Mouse (Mus musculus): Measurements from ENCODE around the gene Olfr1359.
"Not testable (repeated sequence)": the region's sequence is repeated elsewhere in the genome, so short reads cannot be mapped to it uniquely, and the experiment has no call there.

The Olfr1359 gene

DNA sequence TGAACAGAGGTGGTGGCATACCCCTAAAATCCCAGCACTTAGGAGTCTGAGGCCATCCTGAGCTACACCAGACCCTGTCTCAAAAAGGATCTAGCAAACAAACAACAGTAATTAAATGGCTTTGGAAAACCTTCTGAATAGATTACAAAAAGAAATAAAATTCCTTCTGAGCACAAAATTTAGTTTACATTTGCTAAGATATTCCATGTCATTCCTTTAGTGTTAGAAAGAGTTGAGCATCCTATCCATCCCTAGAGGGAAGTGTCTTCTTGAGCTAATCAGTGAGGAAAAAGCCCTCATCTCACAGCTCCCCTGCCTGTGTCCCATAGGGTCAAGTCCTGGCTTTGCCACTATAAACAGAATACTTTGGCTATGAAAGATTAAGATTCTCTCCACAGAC, at the start of gene Olfr1359:
TSS of gene Olfr1359 (plus strand) at position 301 of the 400 bp plus-strand sequence.
- DNase-seq = no peak

DNA sequence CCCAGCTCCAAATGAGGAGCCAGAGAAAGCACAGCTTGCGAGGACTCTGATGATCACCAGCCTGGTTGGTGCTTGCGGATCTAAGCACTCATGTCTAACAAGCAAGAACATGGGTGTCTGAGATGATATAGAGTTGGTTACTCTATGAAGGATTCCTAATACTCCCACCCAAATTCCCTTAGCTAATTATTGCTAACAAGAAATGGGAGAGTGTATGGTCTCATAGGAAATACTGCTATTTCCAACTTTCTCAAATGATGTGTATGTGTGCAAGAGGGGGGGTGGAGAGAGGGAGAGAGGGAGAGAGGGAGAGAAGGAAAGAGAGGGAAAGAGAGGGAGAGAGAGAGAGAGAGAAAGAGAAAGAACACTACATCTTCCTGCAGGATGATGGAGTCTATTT, 34.6 kb upstream of the Olfr1359 start, which contains the start of gene Olfr1361:
TSS of gene Olfr1361 (minus strand) at position 101 of the 400 bp plus-strand sequence.
- DNase-seq = no peak

DNA sequence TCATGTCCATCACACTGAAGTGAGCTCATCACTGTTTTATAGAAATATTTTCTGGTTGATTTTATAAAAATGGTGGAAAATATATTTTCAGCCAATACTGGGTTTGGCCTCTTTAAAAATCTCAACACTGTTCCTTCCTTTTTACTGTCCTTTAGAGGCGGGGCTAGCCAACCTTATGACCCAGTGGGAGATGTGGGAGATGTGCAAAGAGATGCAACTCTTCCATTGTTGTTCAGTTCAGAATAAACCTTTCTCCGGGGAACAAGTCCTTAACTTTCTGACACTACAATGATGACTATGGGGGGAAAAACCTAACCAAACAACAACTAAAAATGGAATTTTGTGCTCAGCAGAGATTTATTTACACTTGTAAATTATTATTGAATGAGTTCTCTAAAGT, 20.6 kb upstream of the Olfr1359 start, which contains the start of gene Olfr1360:
TSS of gene Olfr1360 (minus strand) at position 101 of the 400 bp plus-strand sequence.
- no peak for DNase-seq

DNA sequence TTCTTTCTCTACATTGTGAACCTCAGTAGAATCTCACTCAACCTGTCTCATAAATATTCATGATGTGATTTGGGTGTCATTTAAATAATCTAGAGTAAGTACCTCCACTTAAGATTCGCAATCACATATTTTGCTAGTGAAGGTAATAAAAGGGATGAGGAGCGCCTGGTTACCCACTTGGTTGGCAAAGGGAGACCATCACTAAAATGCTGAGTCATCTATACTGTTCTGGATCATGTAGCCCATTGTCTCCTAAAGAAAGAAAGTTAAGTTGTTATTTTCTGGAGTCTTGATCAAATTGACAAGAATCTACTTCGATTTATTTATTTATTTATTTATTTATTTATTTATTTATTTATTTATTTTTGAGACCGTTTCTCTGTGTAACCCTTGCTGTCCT, 8.8 kb downstream of the Olfr1359 start:
- DNase-seq = no peak

DNA sequence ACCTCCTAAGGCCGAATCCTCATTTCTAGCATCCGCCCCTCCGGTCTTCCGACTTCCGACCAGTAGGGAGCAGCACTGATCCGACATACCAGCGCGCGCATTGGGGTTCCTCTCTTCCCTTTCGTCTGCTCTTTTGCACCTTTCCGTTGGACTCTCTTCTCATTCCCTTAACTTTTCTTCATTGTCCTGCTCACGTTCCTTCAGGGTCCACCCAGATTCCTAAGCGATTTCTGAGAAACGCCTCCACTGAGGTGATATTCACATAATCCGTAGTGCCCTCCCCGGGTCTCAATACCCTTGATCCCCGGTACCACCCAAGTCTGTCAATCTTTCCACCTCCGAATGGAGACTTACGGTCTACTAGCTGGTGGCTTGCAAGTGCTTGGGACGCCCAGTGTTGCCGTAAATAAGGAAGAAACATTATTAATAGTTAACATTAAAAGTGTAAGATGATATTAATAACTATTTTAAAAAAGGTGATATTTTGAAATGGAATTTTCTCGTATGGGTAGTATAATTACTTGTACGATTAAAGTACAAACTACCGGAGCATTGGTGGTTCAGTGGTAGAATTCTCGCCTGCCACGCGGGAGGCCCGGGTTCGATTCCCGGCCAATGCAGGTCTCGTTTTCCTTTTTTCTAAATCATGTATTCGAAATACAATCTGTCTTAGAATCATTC, 12.3 kb downstream of the Olfr1359 start:
- DNase-seq = peak; percentile 93

DNA sequence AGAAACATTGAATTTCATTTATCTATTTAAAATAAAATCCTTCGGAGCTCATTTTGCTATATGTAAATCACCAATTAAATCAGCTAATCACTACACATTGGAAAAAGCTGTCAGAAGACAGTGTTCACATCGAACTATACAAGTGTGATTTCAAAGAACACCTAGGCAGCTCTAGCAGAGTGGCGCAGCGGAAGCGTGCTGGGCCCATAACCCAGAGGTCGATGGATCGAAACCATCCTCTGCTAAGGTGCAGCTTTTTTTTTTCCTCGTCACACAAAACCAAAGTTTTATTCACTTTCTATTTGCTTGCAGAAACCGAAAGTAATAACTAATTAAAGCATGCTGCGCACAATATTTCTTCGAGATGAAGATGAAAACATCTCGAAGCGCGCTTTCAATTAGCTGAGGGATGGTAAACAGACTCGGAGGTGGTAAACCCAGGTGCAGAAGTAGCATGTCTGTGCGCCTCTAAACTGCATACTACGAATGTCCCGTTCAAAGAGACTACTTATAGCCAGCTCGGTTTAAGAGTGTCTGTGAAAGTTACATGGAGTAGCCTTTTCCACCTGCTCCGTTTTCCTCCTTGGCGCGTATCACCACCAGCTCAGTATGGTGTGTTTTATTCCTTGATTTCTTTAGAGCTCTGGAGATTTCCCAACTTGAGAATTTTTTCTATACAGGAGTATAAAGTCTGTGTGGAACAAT, 13.1 kb downstream of the Olfr1359 start:
- peak; percentile 83 for DNase-seq

DNA sequence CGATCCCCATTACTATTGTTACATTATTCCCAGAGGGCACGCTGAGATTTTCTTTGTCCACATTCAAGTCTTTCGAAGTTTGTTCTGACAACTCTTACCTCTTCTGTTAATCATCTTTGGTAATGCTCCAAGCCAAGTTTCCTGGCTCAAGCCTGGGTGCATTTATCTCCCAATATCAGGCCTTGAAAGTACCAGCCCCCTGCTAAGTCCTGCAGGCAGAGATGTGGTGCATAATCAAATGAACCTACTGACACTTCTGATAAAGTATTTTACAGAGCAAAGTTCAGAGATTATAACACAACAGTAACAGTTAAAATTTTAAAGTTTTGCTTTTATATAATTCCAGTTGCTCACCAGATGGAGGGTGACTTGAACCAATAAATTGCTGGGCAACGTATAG, 13.8 kb downstream of the Olfr1359 start:
- no peak for DNase-seq

DNA sequence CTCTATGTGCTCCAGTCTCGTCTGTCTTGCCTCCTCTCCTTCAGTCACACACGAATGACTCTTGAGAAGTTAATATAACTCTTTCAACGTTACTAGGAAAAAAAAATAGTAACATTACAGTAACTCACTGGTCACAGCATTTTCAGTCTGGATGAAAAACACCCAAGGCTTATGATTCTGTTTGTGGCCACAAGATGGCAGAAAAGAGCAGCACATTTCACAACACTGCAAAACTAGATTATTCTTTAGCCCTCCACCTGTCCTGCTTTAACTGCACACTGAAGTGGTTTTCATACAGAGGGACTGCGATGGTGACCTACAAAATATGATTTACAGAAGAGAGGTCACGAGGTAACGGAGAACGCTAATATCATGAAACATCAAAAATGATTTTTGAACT, 16.8 kb downstream of the Olfr1359 start:
- DNase-seq = peak; percentile 62

DNA sequence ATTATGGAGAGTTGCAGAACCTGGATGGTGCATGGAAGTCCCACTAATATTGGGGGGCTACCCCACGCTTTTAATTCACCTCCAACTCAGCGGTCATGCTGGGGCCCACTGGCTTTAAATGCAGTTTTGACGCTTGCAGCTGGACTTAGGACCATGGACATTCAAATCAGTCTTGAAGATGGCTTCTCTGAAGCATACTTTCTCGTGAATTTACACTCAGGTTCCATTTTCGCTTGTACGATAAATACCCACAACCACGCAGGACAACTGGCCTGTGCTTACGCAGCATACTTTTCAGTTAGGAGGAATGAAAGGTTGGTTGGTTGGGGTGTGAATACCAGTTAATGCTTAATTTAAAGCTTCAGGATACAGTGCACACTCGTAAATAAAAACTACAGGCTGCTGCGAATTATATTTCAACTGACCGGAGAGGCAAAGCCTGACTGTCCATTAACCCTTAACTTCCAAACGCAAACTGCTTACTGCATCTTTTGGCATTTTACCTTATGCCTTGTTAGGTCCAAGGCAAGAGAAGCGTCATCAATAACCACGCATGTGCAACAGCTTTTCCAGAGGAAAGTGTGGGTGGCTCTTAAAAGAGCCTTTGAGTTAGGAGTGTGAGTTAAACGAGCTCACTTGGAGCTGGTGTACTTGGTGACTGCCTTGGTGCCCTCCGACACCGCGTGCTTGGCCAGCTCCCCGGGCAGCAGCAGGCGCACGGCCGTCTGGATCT, 17.4 kb downstream of the Olfr1359 start:
- DNase-seq = no peak

DNA sequence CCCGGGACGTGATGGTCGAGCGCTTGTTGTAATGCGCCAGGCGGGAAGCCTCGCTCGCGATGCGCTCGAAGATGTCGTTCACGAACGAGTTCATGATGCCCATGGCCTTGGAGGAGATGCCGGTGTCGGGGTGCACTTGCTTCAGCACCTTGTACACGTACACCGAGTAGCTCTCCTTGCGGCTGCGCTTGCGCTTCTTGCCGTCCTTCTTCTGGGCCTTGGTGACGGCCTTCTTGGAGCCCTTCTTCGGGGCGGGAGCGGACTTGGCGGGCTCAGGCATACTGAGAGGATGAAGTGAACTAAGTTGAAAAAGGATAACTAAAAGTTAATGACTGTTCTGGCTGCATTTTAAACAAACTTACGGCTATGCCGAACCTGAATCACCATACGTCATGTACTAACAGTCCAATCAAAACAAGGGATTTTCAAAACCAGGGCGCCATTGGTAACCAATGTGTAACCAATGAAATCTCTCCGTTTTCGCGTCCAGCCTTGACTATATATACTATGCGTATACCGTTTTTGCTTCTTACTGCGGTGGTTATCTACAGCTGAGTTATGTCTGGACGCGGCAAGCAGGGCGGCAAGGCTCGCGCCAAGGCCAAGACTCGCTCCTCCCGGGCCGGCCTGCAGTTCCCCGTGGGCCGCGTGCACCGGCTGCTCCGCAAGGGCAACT, 18.1 kb downstream of the Olfr1359 start, which contains the start of the genes Hist1h2bl and Hist1h2ai:
TSS of gene Hist1h2bl (minus strand) at position 280 of the 676 bp plus-strand sequence.
TSS of gene Hist1h2ai (plus strand) at position 559 of the 676 bp plus-strand sequence.
- DNase-seq = peak; percentile 77

DNA sequence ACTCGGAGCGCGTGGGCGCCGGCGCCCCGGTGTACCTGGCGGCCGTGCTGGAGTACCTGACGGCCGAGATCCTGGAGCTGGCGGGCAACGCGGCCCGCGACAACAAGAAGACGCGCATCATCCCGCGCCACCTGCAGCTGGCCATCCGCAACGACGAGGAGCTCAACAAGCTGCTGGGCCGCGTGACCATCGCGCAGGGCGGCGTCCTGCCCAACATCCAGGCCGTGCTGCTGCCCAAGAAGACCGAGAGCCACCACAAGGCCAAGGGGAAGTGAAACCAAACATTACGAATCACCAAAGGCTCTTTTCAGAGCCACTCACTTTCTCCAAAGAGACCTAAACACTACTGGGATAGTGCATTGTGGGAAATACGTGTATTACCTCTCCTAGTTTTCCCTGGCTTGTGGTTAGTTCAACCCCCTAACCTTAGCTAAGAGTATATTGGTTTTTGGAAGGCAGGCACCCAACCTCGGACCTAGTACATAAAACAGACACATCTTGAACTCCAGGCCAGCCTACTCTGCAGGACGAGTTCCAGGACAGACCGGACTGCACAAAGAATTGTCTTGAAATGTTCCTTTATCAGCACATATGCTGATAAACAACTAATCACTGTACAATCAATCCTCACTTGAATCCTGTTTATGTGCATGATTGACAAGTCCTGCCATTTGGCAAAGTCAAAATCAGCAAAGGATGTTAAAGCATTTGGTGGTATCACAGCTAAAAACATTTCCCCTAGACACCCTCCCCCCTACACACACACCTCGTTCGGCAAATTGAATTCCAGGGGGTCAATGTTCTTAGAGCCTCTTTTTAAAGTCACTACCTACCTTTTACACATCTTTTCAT, 18.9 kb downstream of the Olfr1359 start:
- not testable (repeated sequence) for DNase-seq

DNA sequence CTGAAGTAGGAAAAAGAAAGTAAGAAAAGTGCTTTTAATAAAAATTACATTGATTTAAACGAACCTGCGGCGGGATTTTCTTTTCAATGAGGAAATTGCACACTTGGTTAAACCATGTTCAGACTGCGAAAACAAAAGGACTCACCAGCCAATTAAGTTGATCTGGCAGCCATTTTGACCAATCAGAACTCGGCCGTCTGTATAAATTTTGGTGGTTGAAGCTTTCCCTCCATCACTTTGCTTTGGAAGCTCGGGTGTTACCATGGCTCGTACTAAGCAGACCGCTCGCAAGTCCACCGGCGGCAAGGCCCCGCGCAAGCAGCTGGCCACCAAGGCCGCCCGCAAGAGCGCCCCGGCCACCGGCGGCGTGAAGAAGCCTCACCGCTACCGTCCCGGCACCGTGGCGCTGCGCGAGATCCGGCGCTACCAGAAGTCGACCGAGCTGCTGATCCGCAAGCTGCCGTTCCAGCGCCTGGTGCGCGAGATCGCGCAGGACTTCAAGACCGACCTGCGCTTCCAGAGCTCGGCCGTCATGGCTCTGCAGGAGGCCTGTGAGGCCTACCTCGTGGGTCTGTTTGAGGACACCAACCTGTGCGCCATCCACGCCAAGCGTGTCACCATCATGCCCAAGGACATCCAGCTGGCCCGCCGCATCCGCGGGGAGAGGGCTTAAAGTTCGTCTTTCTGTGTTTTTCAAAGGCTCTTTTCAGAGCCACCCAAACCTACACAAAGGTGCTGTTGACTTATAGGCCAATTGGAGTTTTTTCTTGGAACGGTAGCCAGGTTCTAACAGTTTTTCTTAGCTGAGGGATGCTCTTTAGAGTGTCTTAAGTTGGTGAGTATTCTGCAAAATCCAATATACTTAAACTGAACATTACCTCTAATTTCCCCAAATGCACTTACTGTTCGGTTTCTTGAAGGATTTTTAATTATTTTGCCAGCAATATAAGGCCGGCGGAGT, 19.8 kb downstream of the Olfr1359 start, which contains the start of gene Hist1h3h:
TSS of gene Hist1h3h (plus strand) at position 263 of the 961 bp plus-strand sequence.
- peak; percentile 79 for DNase-seq

DNA sequence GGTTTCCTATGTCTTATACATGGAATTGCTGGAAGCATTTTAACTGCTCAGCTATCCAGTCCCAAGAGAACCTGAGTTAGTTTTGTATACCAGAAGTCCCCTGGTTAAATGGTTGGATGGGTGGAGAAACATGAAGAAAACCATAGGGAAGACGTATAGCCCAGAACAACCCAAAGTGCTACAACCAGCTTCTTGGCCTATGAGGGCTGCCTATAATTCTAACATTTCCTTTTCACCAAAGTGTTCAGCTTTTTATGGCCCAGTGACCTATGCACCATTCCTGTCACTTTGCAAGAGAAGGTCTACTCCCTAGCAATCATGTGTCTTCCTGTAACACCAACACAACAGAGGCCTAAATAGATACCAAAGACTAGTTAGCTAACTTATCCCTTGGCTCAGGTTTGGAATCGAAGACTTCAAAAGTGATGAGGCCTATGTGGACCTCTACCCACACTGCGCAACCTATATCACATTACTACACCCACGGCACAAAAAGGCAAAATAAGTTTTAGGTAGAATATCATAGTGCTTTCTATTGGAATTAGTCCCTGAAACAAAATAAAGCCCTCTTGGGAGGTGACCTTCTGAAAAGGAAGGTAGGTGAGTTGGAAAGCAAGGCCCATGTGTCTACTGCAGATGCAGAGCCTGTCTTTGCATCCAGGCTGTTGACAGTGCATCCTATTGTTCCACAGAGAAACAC, 20.6 kb downstream of the Olfr1359 start:
- DNase-seq = no peak

DNA sequence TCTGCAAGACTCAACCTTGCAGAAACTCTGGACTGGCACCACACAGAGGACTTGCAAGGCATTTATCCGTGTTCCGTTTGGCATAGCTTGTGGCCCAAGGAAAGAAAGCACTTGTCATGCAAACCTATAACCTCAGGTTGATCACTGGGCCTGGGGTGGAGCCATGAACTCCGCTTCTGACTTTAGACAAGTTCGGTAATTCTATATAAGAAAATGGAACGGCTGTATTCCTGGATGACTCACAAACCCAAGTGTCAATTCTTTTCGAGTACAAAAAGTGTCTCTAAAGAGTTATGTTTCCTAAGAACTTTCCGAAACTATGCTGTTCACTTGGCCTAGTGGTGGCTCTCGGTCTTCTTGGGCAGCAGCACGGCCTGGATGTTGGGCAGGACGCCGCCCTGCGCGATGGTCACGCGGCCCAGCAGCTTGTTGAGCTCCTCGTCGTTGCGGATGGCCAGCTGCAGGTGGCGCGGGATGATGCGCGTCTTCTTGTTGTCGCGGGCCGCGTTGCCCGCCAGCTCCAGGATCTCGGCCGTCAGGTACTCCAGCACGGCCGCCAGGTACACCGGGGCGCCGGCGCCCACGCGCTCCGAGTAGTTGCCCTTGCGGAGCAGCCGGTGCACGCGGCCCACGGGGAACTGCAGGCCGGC, 23.3 kb downstream of the Olfr1359 start:
- DNase-seq = not testable (repeated sequence)

DNA sequence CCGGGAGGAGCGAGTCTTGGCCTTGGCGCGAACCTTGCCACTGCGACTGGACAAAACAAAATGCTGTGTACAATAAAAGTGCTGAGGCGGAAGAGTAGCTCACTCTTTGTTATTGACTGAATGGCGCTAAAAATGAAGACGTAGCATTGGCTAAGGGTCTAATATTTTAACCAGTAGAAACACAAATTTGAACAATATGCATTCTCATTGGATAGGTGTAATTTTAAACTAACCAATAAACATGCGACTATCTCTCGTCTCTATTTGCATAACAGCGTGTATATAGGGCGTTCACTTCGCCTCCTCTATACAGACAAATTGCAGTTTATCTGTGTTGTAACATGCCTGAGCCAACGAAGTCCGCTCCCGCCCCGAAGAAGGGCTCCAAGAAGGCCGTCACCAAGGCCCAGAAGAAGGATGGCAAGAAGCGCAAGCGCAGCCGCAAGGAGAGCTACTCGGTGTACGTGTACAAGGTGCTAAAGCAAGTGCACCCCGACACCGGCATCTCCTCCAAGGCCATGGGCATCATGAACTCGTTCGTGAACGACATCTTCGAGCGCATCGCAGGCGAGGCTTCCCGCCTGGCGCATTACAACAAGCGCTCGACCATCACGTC, 24.0 kb downstream of the Olfr1359 start, which contains the start of gene Hist1h2bm:
TSS of gene Hist1h2bm (plus strand) at position 288 of the 616 bp plus-strand sequence.
- peak; percentile 57 for DNase-seq

DNA sequence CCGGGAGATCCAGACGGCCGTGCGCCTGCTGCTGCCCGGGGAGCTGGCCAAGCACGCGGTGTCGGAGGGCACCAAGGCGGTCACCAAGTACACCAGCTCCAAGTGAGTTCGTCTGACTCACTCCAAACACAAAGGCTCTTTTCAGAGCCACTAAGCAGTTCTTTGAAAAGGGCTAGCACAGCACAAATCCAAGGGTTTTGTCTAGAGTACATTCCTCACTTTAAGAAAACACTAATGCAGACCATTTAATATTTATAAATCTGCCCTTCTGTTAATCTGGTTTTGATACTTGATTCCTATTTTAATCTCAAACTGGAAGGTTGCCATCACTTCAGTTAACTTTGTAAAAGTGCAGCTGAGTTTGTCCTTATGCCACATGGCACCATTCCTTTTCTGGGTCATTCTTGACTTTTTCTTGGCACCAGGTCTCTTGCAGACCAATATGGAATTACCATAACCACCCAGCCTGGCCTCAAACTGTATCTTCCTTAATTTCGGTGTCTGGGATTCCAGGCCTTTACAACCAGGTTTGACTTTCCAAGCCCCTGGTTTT, 24.5 kb downstream of the Olfr1359 start:
- DNase-seq = no peak

DNA sequence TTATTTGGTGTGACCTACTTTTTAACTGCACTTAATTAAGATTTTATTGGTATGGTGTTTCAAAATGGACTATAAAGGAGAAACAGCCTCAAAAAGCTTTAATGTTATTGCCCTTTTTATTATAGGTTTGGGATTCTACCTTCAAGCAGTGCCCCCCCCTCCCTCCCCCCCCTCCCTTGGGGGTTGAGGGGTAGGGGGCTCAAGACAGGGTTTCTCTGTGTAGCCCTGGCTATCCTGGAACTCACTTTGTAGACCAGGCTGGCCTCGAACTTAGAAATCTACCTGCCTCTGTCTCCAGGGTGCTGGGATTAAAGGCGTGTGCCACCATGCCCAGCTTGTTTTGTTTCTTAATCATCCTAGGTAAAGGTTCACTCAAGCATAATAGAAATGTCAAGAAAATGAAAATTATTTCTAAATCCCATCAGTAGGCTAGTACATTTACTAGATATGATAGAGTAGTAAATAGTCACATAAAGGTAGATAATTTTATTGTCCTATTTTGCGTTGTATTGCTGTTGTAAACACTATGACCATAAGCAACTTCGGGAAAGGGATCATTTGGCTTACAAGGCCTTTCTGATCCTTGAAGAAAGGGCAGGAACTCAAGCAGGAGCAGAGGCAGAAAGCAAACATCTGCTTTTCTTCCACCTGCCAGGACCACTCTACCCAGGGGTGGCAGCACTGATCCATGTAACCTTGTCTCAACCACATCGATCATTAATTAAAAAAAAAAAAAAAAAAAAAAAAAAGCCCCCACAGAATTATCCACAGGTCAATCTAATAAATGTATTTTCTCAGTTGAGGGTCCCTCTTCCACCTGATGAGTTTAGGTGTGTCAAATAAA, 25.3 kb downstream of the Olfr1359 start:
- no peak for DNase-seq
